Mouse (Mus musculus) inflammation-experienced regulatory T-cells, adult 6 months (primary cell): ENCODE data around the gene Slfn2. TPM values are rescaled to one million over a fixed set of nuclear protein-coding genes. Genes with fewer than 3 reads are reported as not detected.
A peak's percentile ranks its signal among the peaks of the same experiment; 100 is the strongest.

Source experiments
- ATAC-seq: one replicate; pipeline ENCODE4 v1.8.0; 2017
- polyA plus RNA-seq, 3 experiments: library from polyadenylated mRNA; unstranded; fragments of 100-300 nt; shearing (Covaris generic); gene quantifications; one replicate each; pipeline ENCODE4 v1.2.1; 2017

Slfn2 gene
- polyA plus RNA-seq, 3 experiments from 2014 or later: 817 to 952 (median 818) TPM

- ATAC-seq: peak; percentile 86
Observed at GRCm38 (mm10) chr11:83077714-83078422, 13.0 kb downstream of the Slfn2 start.

- ATAC-seq: no peak
Observed at GRCm38 (mm10) chr11:83078423-83079140, 13.7 kb downstream of the Slfn2 start.

GRCm38 (mm10) chr11:83079487-83080199 is 14.7 kb downstream of the Slfn2 start:
- peak; percentile 67 for ATAC-seq

GRCm38 (mm10) chr11:83082741-83083473 is 18.0 kb downstream of the Slfn2 start:
- no peak for ATAC-seq

GRCm38 (mm10) chr11:83084161-83084560 is 19.2 kb downstream of the Slfn2 start:
- ATAC-seq: no peak

GRCm38 (mm10) chr11:83084761-83085160 is 19.8 kb downstream of the Slfn2 start:
- no peak for ATAC-seq

GRCm38 (mm10) chr11:83115138-83115537 is 50.2 kb downstream of the Slfn2 start:
- ATAC-seq: no peak

- ATAC-seq: peak; percentile 70
Observed at GRCm38 (mm10) chr11:83116597-83117227, 51.8 kb downstream of the Slfn2 start, which contains the start of gene Slfn1. Gene Slfn1, plus strand, starts transcription at chr11:83116849.

GRCm38 (mm10) chr11:83118056-83118455 is 53.1 kb downstream of the Slfn2 start:
- ATAC-seq: peak; percentile 84

Other genes with a start within 250 kb of the Slfn2 start
- gene Rffl, start 193.9 kb upstream of the Slfn2 start, polyA plus RNA-seq: 10 to 100 TPM in 1 of 3 experiments, 1 to 10 TPM in 2; 6.0 to 10.1 (median 9.1) TPM
- gene Rad51d, start 174.5 kb upstream of the Slfn2 start, polyA plus RNA-seq: 10 to 100 TPM; 25.9 to 32.4 (median 30.9) TPM
- gene Fndc8, start 173.0 kb upstream of the Slfn2 start, polyA plus RNA-seq: not detected
- gene Nle1, start 156.7 kb upstream of the Slfn2 start, polyA plus RNA-seq: 10 to 100 TPM; 17.9 to 56.0 (median 48.0) TPM
- under 1 TPM in 1 of 3 experiments, not detected in 2; 0.25 TPM for gene Unc45b, start 154.6 kb upstream of the Slfn2 start, polyA plus RNA-seq
- gene Slfn5, start 113.8 kb upstream of the Slfn2 start, polyA plus RNA-seq: 10 to 100 TPM; 18.0 to 28.9 (median 27.4) TPM
- 10 to 100 TPM; 23.0 to 30.8 (median 23.2) TPM for gene Slfn9, start 73.3 kb upstream of the Slfn2 start, polyA plus RNA-seq
- gene Slfn8, start 44.3 kb upstream of the Slfn2 start, polyA plus RNA-seq: 10 to 100 TPM; 52.4 to 79.0 (median 67.6) TPM
- 100 to 1,000 TPM; 143 to 239 (median 228) TPM for gene Slfn1, start 51.7 kb downstream of the Slfn2 start, polyA plus RNA-seq
- gene Slfn4, start 110.1 kb downstream of the Slfn2 start, polyA plus RNA-seq: under 1 TPM; 0.24 to 0.35 (median 0.26) TPM
- 1 to 10 TPM; 2.5 to 4.4 (median 3.8) TPM for gene Slfn3, start 126.2 kb downstream of the Slfn2 start, polyA plus RNA-seq
- under 1 TPM in 1 of 3 experiments, not detected in 2; 0.09 TPM for gene Slfn14, start 221.6 kb downstream of the Slfn2 start, polyA plus RNA-seq
- 10 to 100 TPM; 57.2 to 59.1 (median 57.7) TPM for gene Ap2b1, start 233.9 kb downstream of the Slfn2 start, polyA plus RNA-seq
- 10 to 100 TPM in 2 of 3 experiments, 1 to 10 TPM in 1; 8.4 to 15.4 (median 13.2) TPM for gene Pex12, start 237.5 kb downstream of the Slfn2 start, polyA plus RNA-seq